Mouse (Mus musculus): ENCODE measurements around the gene Atn1. TPM values are rescaled to one million over a fixed set of nuclear protein-coding genes. Genes with fewer than 3 reads are reported as not detected.

Atn1 gene
- total RNA-seq (2023; ENCODE audit: inconsistent age): 21.1 to 30.7 TPM (median 28.7 TPM) in 4 replicates

DNA sequence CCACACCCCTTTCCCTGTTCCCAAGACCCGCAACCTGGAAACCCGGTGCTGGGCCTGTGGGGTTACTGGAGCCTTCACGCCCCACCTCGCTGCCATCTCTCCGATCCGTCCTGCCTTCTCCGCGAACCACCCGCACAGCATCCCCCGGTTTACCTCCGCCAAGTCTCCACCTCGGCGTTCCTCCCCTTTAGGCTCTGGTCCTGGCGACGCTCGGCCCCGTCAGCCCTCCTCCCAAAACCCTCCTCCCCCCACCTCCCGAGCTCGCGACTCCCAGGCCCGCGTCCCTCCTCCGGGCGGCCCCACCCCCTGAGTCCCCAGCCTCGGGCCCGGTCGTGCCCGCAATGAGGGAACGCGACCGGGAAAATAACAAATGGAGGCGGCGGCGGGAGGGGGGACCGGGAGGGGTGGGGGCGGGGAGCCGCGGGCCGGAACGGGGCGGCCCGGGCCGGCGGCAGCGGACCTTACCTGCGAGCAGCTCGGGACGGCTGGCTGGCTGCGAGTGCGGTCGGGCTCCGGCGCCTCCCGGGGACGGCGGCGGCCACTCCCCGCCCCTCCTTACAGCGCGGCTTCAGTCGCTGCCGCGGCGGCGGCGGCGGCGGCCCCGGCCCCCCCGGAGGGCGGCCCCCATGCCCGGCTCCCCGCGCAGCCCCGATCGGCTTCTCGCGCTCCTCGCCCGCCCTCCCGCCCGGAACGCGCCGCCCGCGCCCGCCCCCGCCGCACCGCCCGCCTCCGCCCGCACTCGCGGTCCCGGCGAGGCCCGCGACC is at the start of gene Atn1, which contains the start of gene Gm45234:
Gene Atn1 (minus strand): TSS at position 694 of the 765 bp plus-strand sequence.
Gene Gm45234 (minus strand): TSS at position 191 of the 765 bp plus-strand sequence.

DNA sequence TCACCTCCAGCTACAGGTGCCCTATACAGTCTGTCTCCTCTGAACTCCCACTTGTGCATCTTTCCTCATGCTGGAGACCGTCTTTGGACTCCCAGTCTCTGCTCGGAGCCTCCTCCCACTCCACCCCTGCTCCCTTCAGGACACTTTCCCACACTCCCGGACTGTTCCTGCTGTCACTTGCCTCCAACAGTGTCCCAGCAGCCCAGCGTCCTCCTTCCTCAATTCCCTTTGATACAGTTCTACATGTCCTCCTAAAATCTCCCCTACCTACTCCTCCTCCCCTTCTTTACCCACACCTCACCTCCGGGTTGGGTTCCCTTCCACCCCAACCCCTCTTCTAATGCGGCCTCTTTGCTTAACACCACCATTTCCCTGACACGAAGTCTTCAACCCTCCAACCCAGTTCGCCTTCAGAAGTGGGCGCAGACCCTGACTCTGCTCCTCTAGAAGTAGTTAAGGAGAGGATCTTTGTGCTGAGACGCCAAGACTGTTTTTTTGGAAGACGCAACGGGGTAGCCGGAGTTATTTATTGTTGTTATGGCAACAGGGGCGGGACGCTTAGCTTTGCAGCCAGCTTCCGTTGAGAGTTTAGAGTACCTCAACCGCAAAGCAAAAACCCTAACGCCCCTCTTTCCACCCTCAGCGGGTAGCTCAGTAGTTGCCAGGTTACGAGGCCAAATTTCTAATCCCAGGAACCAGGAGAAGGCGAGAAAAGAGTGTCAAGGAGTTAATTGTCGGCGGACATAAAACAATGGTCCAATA is 23.1 kb upstream of the Atn1 start, which contains the start of gene Lrrc23:
Gene Lrrc23 (minus strand): TSS at position 506 of the 762 bp plus-strand sequence.

DNA sequence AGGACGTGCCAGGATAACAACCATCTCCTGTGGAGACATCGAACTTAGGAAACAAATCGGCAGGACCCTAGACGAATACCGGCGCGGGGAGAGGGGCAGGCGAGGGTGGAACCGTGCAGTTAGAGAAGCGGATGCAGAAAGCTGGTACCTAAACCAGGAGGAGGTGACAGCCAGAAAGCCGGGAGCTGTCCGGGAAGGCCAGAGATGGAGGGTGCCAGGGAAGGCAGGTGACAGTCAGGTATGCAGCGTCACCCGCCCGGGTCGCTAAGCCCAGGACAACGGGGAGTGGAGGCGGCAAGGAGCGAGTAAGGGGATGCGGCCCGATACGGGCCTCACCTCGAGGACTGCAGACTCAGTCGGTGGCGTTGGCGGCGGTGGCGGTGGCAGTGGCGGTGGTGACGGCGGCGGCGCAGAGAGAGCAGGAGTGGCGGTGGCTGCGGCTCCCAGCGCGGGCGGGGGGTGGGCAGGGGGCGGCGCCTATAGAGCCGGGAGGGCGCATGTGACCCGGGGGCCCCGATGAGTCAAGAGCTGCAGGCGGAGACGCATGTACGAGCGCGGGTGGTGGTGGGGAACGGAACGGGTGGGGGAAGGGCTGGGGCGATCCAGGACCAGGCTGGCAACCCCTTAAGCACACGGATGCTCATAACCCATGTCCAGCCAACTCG is 12.9 kb upstream of the Atn1 start, which contains the start of gene Eno2:
Gene Eno2 (minus strand): TSS at position 573 of the 665 bp plus-strand sequence.

DNA sequence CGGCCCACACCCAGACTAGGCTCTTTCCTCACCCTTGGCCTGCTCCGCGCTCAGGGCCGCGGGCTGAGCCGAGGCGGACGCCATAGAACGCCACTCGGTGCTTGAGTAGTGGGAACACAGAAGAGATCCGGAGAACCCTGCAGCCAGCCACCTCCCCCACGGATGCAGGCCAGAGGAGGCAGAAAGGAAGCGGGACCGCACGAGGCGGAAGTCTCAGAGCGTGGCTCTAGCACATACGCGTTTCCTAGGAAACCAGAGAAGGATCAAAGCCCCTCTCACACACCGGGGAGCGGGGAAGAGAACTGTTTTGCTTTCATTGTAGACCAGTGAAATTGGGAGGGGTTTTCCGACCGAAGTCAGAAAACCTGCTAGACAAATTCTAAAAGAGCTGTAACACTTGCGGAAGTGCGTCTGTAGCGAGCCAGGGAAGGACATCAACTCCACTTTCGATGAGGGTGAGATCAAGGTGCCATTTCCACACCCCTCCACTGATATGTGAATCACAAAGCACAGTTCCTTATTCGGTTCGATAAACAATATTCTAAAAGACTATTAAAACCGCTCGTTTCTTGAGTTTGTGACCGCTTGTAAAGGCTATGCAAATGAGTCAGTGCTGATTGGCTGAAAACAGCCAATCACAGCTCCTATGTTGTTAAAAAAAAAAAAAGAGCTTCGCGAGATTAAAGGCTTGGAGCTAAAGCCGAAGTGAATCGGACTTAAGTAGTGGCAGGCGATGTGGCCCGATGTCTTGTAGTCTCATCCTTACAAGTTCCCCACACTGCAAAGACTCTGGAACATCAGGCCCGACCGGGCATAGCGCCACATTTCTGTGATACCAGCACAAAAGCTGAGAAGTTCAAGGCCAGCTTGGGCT is 15.2 kb downstream of the Atn1 start, which contains the start of gene Grcc10:
Gene Grcc10 (minus strand): TSS at position 487 of the 874 bp plus-strand sequence.

DNA sequence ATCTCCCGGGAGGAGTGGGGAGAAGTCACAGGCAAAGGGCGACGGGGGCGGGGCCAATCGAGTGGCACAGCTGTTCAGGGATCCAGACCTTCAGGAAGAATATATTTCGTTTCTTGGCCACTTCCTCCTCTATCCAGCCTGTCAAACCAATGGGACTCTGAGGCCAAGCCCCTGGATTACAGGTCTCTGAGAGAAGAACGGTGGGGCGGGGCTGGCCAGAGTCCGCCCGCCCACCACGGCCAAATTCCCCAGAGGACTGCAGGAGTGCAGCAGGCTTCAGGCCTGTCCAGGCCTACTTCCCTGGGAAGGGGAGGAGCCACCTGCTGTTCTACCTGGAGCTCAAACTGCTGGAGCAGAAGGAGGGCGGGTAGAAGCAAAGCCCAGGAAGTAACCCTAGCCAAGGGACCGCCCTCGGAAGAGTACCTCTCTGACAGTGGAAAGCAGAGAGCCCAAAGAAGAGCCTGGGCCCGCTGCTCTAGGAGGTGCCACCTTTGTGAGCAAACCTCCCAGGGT is 17.8 kb downstream of the Atn1 start, which contains the start of gene Ptpn6:
Gene Ptpn6 (minus strand): TSS at position 204 of the 513 bp plus-strand sequence.

DNA sequence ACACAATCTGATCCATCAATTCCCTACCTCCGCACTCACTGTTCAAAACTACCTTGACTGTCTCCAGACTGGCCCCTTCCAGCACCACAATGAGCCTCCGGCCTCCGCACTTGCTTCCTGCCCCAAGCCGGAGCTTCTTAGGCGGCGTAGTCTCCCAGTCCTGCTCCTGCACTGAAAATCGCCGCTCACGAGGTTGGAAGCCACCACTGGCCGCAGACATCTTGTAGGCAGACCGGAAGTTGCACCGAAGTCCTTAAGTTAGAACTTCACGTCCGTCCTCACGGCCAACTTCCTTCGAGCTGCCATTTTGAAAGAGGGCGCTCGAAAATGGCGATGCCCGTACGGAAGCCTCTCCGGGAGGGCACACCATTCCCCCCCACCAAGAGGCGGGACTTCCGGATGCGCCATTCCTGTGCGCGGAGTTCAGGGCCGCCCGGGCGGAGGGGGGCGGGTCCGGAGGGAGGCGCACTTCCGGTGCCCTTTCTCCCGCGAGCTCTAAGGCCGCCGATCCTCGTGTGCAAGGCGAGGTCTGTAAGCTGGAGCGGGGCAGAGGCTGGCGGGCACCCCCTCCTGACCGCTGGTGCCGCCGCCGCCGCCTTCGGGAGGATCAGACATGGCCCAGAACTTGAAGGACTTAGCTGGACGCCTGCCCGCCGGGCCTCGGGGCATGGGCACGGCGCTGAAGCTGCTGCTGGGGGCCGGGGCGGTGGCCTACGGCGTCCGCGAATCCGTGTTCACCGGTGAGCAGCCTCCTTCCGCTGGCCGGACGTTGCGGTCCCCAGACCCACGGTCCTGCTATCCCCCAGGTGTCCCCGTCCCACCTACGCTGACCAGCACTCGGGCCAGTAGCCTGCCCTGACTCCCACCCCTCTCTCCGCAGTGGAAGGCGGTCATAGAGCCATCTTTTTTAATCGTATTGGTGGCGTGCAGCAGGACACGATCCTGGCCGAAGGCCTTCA is 44.2 kb downstream of the Atn1 start, which contains the start of the genes Emg1 and Phb2:
Gene Emg1 (minus strand): TSS at position 355 of the 959 bp plus-strand sequence.
Gene Phb2 (plus strand): TSS at position 513 of the 959 bp plus-strand sequence.

Other genes starting within 250 kb of the Atn1 start
- gene C1ra, start 244.1 kb downstream of the Atn1 start, total RNA-seq (2023; ENCODE audit: inconsistent age): 0.42 to 0.48 TPM (median 0.48 TPM) in 3 of 4 replicates, not detected in the other
- gene C1s1, start 214.2 kb downstream of the Atn1 start, total RNA-seq (2023; ENCODE audit: inconsistent age): 0.27 to 0.77 TPM (median 0.45 TPM) in 3 of 4 replicates, not detected in the other
- not detected in 4 replicates for gene C1rb, start 186.2 kb downstream of the Atn1 start, total RNA-seq (2023; ENCODE audit: inconsistent age)
- not detected in 4 replicates for gene C1s2, start 120.4 kb downstream of the Atn1 start, total RNA-seq (2023; ENCODE audit: inconsistent age)
- 44.7 to 51.8 TPM (median 50.1 TPM) in 4 replicates for gene Lpcat3, start 93.5 kb downstream of the Atn1 start, total RNA-seq (2023; ENCODE audit: inconsistent age)
- 116 to 132 TPM (median 125 TPM) in 4 replicates for gene Emg1, start 44.3 kb downstream of the Atn1 start, total RNA-seq (2023; ENCODE audit: inconsistent age)
- 223 to 242 TPM (median 231 TPM) in 4 replicates for gene Phb2, start 44.2 kb downstream of the Atn1 start, total RNA-seq (2023; ENCODE audit: inconsistent age)
- gene Ptpn6, start 17.8 kb downstream of the Atn1 start, total RNA-seq (2023; ENCODE audit: inconsistent age): 597 to 656 TPM (median 630 TPM) in 4 replicates
- 253 to 263 TPM (median 258 TPM) in 4 replicates for gene Grcc10, start 15.2 kb downstream of the Atn1 start, total RNA-seq (2023; ENCODE audit: inconsistent age)
- gene Gm45234, start 503 bp downstream of the Atn1 start, total RNA-seq (2023; ENCODE audit: inconsistent age): 0.16 to 2.3 TPM in 2 of 4 replicates, not detected in the others
- 3.9 to 7.0 TPM (median 6.0 TPM) in 4 replicates for gene Eno2, start 13.1 kb upstream of the Atn1 start, total RNA-seq (2023; ENCODE audit: inconsistent age)
- 3.5 to 4.3 TPM (median 3.9 TPM) in 4 replicates for gene Lrrc23, start 23.2 kb upstream of the Atn1 start, total RNA-seq (2023; ENCODE audit: inconsistent age)
- gene Spsb2, start 52.1 kb upstream of the Atn1 start, total RNA-seq (2023; ENCODE audit: inconsistent age): 4.3 to 8.0 TPM (median 5.3 TPM) in 4 replicates
- 53.5 to 62.9 TPM (median 57.4 TPM) in 4 replicates for gene Tpi1, start 57.8 kb upstream of the Atn1 start, total RNA-seq (2023; ENCODE audit: inconsistent age)
- 67.6 to 86.7 TPM (median 79.3 TPM) in 4 replicates for gene Usp5, start 73.0 kb upstream of the Atn1 start, total RNA-seq (2023; ENCODE audit: inconsistent age)
- 2.7 to 6.3 TPM (median 4.4 TPM) in 4 replicates for gene Cdca3, start 73.0 kb upstream of the Atn1 start, total RNA-seq (2023; ENCODE audit: inconsistent age)
- 0.29 to 0.30 TPM in 2 of 4 replicates, not detected in the others for gene Gnb3, start 83.8 kb upstream of the Atn1 start, total RNA-seq (2023; ENCODE audit: inconsistent age)
- gene P3h3, start 101.2 kb upstream of the Atn1 start, total RNA-seq (2023; ENCODE audit: inconsistent age): 0.19 to 0.51 TPM in 2 of 4 replicates, not detected in the others
- 0.51 to 0.99 TPM (median 0.79 TPM) in 4 replicates for gene Gpr162, start 107.5 kb upstream of the Atn1 start, total RNA-seq (2023; ENCODE audit: inconsistent age)
- 0.35 to 0.93 TPM (median 0.60 TPM) in 4 replicates for gene Cd4, start 131.7 kb upstream of the Atn1 start, total RNA-seq (2023; ENCODE audit: inconsistent age)
- gene Lag3, start 155.2 kb upstream of the Atn1 start, total RNA-seq (2023; ENCODE audit: inconsistent age): 0.26 to 0.69 TPM (median 0.48 TPM) in 4 replicates
- gene Ptms, start 163.6 kb upstream of the Atn1 start, total RNA-seq (2023; ENCODE audit: inconsistent age): 42.1 to 57.3 TPM (median 46.3 TPM) in 4 replicates
- 97.3 to 112 TPM (median 105 TPM) in 4 replicates for gene Mlf2, start 174.9 kb upstream of the Atn1 start, total RNA-seq (2023; ENCODE audit: inconsistent age)
- 51.9 to 60.4 TPM (median 54.0 TPM) in 4 replicates for gene Cops7a, start 209.0 kb upstream of the Atn1 start, total RNA-seq (2023; ENCODE audit: inconsistent age)
- 0.22 to 0.58 TPM (median 0.24 TPM) in 3 of 4 replicates, not detected in the other for gene Pianp, start 240.2 kb upstream of the Atn1 start, total RNA-seq (2023; ENCODE audit: inconsistent age)

All from B cell, adult (primary cell).